Mouse (Mus musculus) cerebellum, adult 18-20 months (tissue): ENCODE results near the gene Apoa5.
"Not testable (repeated sequence)": the region's sequence is repeated elsewhere in the genome, so short reads cannot be mapped to it uniquely, and the experiment has no call there.

ENCODE experiments used
- DNase-seq, 2 experiments: peaks; one replicate each; pipeline ENCODE4 v3.0.0; 2021

The Apoa5 gene

DNA sequence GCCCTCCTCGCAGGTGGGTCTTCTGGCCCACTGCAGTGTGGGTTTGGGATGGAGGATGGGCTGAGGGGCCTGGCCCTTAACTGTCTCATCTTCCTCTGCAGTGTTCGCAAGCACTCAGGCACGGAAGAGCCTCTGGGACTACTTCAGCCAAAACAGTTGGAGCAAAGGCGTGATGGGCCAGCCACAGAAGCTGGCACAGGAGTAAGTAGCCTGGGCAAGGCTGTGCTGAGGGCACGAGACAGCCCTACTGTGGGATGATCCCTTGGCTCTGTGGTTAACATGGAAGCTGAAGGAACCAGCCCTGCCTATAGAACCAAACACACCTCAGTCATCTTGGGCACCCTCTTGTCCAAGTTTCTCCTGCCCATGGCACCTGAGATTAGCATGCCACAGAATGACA, 692 bp downstream of the Apoa5 start:
- no peak for DNase-seq

DNA sequence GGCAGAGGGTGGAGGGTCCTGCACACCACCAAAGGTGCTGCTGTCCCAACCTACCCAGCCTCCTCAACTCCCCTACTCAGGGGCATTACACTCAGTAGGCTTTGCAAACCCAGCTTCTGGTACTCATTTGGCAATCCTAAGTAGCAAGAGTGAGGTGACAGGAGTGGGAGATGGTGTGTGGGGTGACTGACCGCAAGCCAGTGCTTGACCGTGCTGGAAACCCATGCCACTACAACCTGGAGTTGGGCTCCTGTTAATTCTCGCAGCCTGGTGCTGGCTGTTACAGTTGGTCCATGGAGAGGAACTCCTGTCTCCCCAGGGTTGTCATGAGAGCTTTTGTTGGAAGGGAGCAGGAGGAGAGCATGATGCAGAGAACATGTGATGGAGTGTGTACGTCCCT, 2.3 kb downstream of the Apoa5 start:
- DNase-seq = no peak

DNA sequence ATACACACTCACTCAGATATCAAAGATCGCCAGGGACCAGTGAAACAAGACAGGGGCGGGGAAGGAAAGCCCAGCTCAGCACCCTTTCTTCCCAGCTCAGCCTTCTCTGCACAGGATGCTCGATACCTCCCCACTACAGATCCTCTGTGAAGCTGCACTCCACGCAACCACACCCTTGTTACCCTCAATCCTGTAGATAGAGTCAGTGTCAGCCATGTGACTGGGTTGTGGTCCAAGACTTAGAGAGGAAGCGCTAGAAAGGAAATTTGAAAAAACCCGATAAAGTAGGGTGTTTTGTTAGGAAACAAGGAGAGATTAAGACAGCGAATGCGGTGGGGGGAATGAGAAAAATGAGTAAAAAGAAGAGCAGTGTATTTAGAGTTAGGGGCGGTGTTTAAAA, 3.6 kb downstream of the Apoa5 start:
- no peak for DNase-seq

DNA sequence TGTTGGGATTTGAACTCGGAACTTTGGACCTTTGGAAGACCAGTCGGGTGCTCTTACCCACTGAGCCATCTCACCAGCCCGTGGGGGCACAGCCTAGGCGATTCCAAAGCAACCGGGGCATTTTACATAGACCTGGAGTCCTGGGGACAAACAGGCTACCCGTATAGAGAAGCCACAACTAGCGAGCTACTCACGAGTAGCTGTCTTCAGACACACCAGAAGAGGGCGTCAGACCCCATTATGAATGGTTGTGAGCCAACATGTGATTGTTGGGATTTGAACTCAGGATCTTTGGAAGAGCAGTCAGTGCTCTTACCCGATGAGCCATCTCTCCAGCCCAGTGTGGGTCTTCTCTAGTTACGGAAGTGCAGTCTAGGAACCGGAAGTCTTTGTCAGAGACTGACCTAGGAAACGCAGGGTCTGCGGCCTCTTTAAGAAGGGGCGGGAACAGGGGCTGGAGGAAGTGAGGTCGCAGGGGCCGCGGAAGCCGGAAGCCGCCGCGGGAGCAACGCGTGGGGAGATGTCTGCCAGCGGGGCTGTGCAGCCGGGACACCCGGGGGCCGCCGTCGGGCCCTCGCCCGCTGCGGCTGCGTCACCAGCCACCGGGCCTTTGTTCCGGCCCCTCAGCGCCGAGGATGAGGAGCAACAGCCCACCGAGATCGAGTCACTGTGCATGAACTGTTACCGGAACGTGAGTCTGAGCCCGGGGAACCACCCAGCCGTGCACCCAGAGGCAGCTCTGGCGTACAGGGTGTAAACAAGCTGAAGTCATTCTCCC, 4.4 kb downstream of the Apoa5 start, which contains the start of gene Zpr1:
Zpr1 (plus strand) TSS at position 388 of the 778 bp plus-strand sequence.
- peak; percentile 87 to 91 for DNase-seq

DNA sequence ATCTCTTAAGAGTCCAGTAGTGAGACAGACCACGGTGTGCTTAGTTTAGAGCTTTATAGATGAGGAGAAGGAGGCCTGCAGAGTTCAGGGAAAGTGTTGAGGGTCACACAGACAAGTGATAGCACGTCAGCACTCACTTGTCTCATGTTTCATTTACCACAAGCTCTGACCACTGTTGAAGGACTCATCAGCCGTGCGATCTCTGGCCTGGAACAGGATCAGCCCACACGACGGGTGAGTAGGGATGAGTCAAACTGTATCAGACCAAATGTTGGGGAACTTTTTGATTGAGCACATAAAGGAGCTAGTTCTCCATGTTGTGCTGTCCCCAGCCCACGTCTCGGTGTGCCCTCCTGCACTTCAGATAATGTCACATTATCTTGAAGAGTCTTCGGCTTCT, 6.1 kb downstream of the Apoa5 start:
- no peak for DNase-seq

DNA sequence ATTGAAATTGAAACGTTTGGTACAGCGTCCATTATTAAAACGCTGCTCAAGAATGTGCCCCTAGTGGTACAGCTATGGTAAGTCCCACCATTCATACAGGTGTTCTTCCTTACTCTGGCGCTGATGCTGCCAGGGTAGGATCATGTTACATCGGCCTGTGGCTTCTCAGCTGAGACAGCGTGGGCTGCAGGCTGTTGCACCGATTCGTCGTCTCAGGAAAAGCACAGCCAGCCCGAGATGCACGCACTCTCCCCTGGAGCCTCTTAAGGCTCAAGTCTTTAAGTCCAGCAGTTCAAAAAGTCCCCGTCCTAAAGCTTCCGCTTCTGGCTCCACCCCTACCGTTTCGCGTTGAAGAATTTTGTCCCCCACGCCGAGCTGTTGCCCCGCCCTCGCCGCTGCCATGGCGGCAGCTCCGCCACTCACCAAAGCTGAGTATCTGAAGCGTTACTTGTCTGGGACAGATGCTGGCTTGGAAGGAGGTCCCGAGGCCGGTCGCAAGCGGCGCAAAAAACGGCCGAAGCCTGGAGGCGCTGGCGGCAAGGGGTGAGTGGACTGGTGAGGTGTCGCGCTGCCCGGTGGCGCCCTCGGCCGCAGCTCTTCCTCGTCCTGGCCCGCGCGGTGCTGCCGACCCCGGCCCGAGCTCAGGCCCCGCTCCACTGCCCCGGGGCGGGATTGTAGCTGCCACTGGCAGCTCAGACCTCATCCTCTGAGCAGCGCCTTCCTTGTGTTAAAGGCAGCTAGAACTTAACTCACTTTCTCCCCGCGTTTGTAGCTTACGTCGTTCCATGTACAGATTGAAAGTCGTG, 14.4 kb downstream of the Apoa5 start, which contains the start of gene Bud13:
Bud13 (plus strand) TSS at position 378 of the 806 bp plus-strand sequence.
- peak; percentile 90 to 92 for DNase-seq

DNA sequence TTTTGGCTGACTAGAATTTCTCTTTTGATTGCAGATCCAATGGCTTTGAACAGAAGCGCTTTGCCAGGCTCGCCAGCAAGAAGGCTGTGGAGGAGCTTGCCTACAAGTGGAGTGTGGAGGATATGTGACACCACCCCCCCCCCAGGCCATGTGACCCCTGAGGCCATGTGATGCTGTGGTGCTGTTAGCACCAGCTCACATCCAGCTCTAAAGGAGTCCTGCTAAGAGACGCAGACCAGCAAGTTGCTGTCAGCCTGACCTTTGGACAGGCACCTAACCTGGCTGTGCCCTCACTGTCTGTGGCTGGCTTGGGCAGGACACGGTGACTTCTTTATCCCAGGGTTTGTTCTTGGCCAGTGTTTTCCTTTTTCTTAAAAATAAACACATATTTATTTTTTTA, 29.9 kb downstream of the Apoa5 start:
- no peak for DNase-seq

DNA sequence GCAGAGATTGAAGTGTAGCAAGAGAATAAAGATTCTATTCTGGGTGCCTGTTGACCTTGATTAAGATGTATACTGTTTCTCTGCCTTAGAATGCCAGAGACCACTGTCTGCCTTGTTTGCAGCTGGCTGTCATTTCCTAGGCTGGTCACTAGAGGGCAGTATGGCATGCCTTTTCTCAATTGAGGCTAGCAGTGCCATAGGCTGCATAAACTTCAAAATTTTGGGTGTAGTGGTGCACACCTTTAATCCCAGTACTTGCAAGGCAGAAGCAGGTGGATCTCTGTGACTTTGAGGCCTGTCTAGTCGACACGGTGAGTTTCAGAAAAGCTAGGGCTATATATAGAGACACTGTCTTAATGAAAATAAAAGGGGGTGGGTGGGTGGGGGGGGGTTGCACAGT, 33.7 kb downstream of the Apoa5 start:
- DNase-seq = peak; percentile 61

DNA sequence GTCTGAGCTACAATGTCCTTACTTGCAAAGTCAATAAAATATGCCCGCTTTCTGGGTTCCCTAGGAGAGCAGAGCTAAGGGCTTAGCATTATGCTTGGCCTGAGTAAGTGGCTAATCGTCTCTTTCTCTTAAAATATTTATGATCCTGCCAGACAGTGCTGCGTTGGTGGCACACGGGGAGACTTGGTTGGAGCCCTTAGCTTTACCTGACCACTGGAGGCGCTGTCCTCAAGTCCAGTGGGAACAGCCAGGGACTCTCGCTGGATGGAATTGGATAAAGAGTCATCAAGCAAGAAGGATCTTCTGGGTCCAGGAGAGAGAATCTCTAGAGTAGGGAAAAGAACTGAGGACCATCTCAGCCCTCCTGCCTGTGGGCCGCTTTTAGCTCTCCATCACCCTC, 40.7 kb downstream of the Apoa5 start:
- DNase-seq = peak in 1 of 2 experiments; percentile 36

DNA sequence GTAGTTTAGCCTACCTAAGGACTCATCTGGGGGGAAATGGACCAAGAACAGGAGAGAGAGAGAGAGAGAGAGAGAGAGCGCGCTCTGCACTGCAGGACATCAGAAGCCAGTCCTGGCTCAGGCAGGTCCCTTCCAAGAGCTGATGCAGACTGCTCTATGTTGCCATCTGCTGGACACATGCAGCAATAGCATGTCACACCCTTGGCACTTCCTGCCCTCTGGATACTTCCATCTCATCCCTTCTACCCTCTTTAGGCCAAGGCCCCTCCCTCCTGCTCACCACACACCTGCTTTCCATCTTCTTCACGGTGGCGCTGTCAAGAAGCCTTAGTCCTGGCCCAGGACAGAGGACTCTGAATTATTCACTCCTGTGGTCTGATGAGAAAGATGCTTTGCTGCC, 46.1 kb downstream of the Apoa5 start:
- peak; percentile 83 to 84 for DNase-seq

DNA sequence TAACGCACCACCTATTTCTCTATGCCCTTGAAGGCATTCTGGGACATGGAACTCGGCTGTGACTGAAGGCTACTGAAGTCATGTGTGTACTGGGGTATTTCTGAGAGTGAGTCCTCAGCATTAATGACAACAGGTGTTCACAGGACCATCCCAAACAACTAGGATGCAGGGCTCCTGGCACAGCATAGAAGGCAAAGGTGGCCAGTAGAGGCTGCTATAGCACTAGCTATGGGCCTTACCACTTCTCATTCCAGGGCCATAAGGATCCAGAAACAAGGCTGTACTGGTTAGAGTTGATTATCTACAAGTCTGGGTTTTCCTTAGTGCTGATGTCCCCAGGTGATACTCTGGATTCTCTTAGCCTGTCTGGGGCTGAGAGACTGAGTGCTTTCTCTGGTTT, 46.5 kb downstream of the Apoa5 start:
- DNase-seq = no peak

DNA sequence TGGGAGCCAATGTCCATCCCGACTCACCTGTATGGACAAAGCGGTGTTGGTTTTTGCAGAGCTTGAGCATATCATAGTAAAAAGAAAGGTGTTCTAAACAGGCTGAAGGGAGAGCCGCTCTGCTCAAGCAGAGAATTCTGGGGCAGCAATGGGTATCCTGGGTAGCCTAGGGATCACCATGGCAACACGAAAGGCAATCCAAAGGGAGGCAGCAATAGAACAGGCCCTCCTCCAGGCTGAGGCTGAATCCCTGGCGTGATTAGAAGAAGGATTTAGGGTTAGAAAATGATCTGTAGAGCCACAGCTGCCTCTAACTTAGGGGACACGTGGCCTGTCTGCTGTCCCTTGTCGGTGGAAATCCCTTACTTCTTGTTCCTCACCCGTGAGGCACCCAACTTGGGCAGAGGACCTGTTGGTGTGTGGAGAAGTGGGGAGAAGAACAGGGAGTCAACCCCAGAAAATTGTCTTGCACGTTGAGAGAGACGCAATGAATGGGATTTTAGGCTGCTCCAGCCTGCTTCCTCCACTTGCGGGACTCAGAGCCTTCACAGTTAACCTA, 47.5 kb downstream of the Apoa5 start:
- DNase-seq = no peak

DNA sequence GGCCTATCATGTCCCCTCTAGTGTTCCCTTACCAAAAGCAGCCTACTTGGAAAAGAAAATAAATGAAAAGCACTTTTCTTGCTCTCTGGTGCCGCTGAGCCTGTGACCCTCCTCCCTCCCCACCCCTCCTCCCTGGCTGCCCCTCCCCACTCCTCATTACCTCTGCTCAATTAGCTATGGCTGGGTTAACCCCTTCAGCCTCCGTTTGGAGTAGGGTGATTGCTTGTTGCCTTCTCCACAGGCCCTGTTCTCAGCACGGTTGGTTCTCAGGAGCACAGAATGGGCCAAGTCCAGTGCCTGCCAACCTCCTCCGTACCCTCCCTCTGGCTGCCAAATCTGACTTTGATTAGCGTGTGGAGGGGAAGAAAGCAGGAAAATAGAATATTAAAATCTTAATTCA, 48.0 kb downstream of the Apoa5 start:
- no peak for DNase-seq

DNA sequence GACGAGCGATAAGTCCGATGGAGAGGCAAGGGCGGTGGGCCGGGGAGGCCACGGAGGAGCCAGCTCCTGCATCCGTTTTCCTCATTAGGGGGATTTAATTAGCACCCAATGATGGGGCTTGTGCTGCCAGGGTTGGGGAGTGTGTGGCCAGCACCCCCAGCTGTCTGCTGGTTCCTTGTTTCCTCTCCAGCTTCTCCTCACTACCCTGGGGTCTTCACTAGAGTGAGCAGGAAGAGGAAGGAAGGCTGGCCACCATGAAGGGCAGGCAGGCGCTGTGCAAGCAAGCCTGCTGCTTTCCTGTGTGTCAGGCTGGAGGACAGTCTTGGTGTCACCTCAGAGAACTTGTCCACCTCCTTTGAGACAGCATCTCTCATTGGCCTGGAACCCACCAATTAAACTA, 48.5 kb downstream of the Apoa5 start:
- no peak for DNase-seq

DNA sequence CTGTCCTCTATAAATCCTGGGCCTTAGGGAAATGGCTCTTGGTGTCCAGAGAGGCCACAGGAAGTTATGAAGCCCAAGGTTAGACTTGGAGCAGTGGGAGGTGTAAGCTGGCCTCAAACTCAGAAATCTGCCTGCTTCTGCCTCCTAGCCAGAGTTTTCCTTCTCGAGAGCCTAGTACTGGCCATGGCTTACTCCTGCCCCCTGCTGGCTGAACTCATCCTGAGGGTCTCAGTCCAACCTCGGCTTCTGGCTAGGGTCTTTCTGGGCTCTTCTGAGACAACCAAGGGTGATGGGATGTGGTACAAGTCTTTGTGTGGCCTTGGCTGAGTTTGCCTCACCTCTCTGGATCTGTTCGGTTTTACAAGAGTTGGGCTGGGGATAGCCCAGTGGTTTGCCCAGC, 49.5 kb downstream of the Apoa5 start:
- no peak for DNase-seq

DNA sequence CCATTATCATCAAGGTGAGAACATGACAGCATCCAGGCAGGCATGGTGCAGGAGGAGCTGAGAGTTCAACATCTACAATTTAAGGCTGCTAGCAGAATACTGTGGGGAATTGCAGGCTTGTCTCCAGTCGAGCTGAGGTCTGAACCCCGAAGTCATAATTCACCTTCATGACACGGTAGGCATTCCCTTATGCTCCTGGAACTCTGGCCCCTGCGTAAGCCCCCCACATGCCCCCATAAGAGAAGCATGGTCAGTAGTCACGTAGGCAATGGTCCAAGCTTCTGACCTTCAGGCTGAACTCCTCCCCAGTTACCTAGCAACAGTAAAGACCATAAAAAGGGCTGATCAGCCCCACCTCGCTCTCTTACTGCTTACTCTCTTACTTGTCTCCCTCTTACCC, 51.5 kb downstream of the Apoa5 start, which contains the start of gene 4931429L15Rik:
4931429L15Rik (minus strand) TSS at position 101 of the 400 bp plus-strand sequence.
- not testable (repeated sequence) for DNase-seq

DNA sequence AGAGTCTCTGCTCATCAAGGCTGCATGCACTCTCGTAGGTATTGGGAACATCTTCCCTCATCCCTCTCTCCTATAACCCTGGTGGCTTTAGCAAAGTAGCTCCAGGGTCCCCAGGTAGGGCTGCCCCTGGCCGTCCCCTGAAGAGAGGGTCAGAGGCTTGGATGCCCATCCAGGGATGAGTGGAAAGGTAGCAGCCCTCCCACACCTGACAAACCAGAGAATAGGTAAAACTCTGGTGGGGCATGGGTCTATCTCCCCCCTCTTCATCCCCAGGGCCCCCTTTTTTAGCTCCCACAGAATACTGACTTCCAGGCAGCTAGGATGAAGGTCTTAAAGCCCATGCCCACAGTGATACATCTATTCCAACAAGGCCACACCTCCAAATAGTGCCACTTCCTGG, 52.0 kb downstream of the Apoa5 start:
- DNase-seq = no peak
